Mouse (Mus musculus): Measurements from ENCODE around the gene Mdm2. TPM values are rescaled to one million over a fixed set of nuclear protein-coding genes. Genes with fewer than 3 reads are reported as not detected.
"Not testable (repeated sequence)": the region's sequence is repeated elsewhere in the genome, so short reads cannot be mapped to it uniquely, and the experiment has no call there.

Mdm2 gene
- polyA plus RNA-seq, 1 experiment from 2014 or later: 71.1 TPM

GRCm38 (mm10) chr10:117704314-117704963 is 6.1 kb downstream of the Mdm2 start:
- H3K36me3 ChIP-seq (ENCODE audit: control insufficient read depth, insufficient read depth): peaks cover 29% of the 10 kb centered on the region
- not testable (repeated sequence) for ATAC-seq

GRCm38 (mm10) chr10:117703506-117703905 is 7.1 kb downstream of the Mdm2 start:
- no peaks in the 10 kb centered on the region for H3K27me3 ChIP-seq (replicated peaks; ENCODE audit: control insufficient read depth, insufficient read depth, low read length)
- peaks cover 37% of the 10 kb centered on the region for H3K36me3 ChIP-seq (ENCODE audit: control insufficient read depth, insufficient read depth)
- no peaks in the 10 kb centered on the region for H3K9me3 ChIP-seq (ENCODE audit: control insufficient read depth, low read length)
- no peak overlapping the region for H3K4me3 ChIP-seq (replicated peaks; ENCODE audit: low read length)
- no peak overlapping the region for H3K4me2 ChIP-seq (ENCODE audit: low read length)
- no peak overlapping the region for H3K9ac ChIP-seq (replicated peaks; ENCODE audit: low read depth, low read length)
- ATAC-seq: no peak
- 98% methylated on average over 3 of the region's 3 CpGs for WGBS
- H3K27ac ChIP-seq (ENCODE audit: low read length): no peak overlapping the region
- no peaks in the 10 kb centered on the region; the same call in none of the 2 replicates for H3K4me1 ChIP-seq (replicated peaks; ENCODE audit: control insufficient read depth, insufficient read depth, low read length)

More at GRCm38 (mm10) chr10:117704314-117704963, 6.1 kb downstream of the Mdm2 start:
- not testable (repeated sequence) for H3K27ac ChIP-seq (ENCODE audit: low read length); H3K4me2 ChIP-seq (ENCODE audit: low read length); H3K9me3 ChIP-seq (ENCODE audit: control insufficient read depth, low read length); H3K9ac ChIP-seq (replicated peaks; ENCODE audit: low read depth, low read length); H3K4me3 ChIP-seq (replicated peaks; ENCODE audit: low read length); H3K4me1 ChIP-seq (replicated peaks; ENCODE audit: control insufficient read depth, insufficient read depth, low read length); H3K27me3 ChIP-seq (replicated peaks; ENCODE audit: control insufficient read depth, insufficient read depth, low read length)
- WGBS: 95% methylated on average over 6 of the region's 6 CpGs

- 97% methylated on average over 6 of the region's 6 CpGs for WGBS
- Histone ChIP-seq H3K4me3 (replicated peaks; ENCODE audit: low read length) (no peak overlapping the region), H3K27me3 (replicated peaks; ENCODE audit: control insufficient read depth, insufficient read depth, low read length) (no peaks in the 10 kb centered on the region), H3K4me1 (replicated peaks; ENCODE audit: control insufficient read depth, insufficient read depth, low read length) (no peaks in the 10 kb centered on the region; the same call in none of the 2 replicates), H3K36me3 (ENCODE audit: control insufficient read depth, insufficient read depth) (peaks cover 40% of the 10 kb centered on the region), H3K9ac (replicated peaks; ENCODE audit: low read depth, low read length) (no peak overlapping the region), H3K9me3 (ENCODE audit: control insufficient read depth, low read length) (no peaks in the 10 kb centered on the region), H3K4me2 (ENCODE audit: low read length) (no peak overlapping the region), H3K27ac (ENCODE audit: low read length) (no peak overlapping the region)
- ATAC-seq: no peak
Measured at GRCm38 (mm10) chr10:117702024-117702833, 8.3 kb downstream of the Mdm2 start.

- no peaks in the 10 kb centered on the region for H3K9me3 ChIP-seq (ENCODE audit: control insufficient read depth, low read length)
- H3K4me3 ChIP-seq (replicated peaks; ENCODE audit: low read length): no peak overlapping the region
- H3K4me2 ChIP-seq (ENCODE audit: low read length): no peak overlapping the region
- WGBS: 95% methylated on average over 6 of the region's 6 CpGs
- ATAC-seq: no peak
- no peak overlapping the region for H3K27ac ChIP-seq (ENCODE audit: low read length)
- H3K9ac ChIP-seq (replicated peaks; ENCODE audit: low read depth, low read length): no peak overlapping the region
- no peaks in the 10 kb centered on the region for H3K4me1 ChIP-seq (replicated peaks; ENCODE audit: control insufficient read depth, insufficient read depth, low read length)
- H3K27me3 ChIP-seq (replicated peaks; ENCODE audit: control insufficient read depth, insufficient read depth, low read length): no peaks in the 10 kb centered on the region
- H3K36me3 ChIP-seq (ENCODE audit: control insufficient read depth, insufficient read depth): peaks cover 47% of the 10 kb centered on the region
Measured at GRCm38 (mm10) chr10:117701034-117701829, 9.3 kb downstream of the Mdm2 start.

- H3K4me3 ChIP-seq (replicated peaks; ENCODE audit: low read length): no peak overlapping the region
- no peaks in the 10 kb centered on the region for H3K9me3 ChIP-seq (ENCODE audit: control insufficient read depth, low read length)
- H3K9ac ChIP-seq (replicated peaks; ENCODE audit: low read depth, low read length): no peak overlapping the region
- no peaks in the 10 kb centered on the region for H3K4me1 ChIP-seq (replicated peaks; ENCODE audit: control insufficient read depth, insufficient read depth, low read length)
- ATAC-seq: no peak
- H3K36me3 ChIP-seq (ENCODE audit: control insufficient read depth, insufficient read depth): peaks cover 54% of the 10 kb centered on the region
- H3K27me3 ChIP-seq (replicated peaks; ENCODE audit: control insufficient read depth, insufficient read depth, low read length): no peaks in the 10 kb centered on the region
- no peak overlapping the region for H3K27ac ChIP-seq (ENCODE audit: low read length)
- 96% methylated on average over 1 of the region's 1 CpGs for WGBS
- H3K4me2 ChIP-seq (ENCODE audit: low read length): no peak overlapping the region
Measured at GRCm38 (mm10) chr10:117700450-117700849, 10.1 kb downstream of the Mdm2 start.

- Histone ChIP-seq H3K9ac (replicated peaks; ENCODE audit: low read depth, low read length) (no peak overlapping the region), H3K27ac (ENCODE audit: low read length) (no peak overlapping the region), H3K9me3 (ENCODE audit: control insufficient read depth, low read length) (no peaks in the 10 kb centered on the region), H3K4me2 (ENCODE audit: low read length) (no peak overlapping the region), H3K4me3 (replicated peaks; ENCODE audit: low read length) (no peak overlapping the region), H3K36me3 (ENCODE audit: control insufficient read depth, insufficient read depth) (peaks cover 58% of the 10 kb centered on the region), H3K27me3 (replicated peaks; ENCODE audit: control insufficient read depth, insufficient read depth, low read length) (no peaks in the 10 kb centered on the region), H3K4me1 (replicated peaks; ENCODE audit: control insufficient read depth, insufficient read depth, low read length) (no peaks in the 10 kb centered on the region)
- WGBS: 96% methylated on average over 4 of the region's 4 CpGs
- no peak for ATAC-seq
Measured at GRCm38 (mm10) chr10:117699914-117700313, 10.6 kb downstream of the Mdm2 start.

GRCm38 (mm10) chr10:117698313-117699138 is 12.0 kb downstream of the Mdm2 start:
- WGBS: 97% methylated on average over 10 of the region's 10 CpGs
- Histone ChIP-seq H3K27ac (ENCODE audit: low read length) (no peak overlapping the region), H3K4me3 (replicated peaks; ENCODE audit: low read length) (no peak overlapping the region), H3K27me3 (replicated peaks; ENCODE audit: control insufficient read depth, insufficient read depth, low read length) (no peaks in the 10 kb centered on the region), H3K9me3 (ENCODE audit: control insufficient read depth, low read length) (no peaks in the 10 kb centered on the region), H3K4me1 (replicated peaks; ENCODE audit: control insufficient read depth, insufficient read depth, low read length) (no peaks in the 10 kb centered on the region), H3K9ac (replicated peaks; ENCODE audit: low read depth, low read length) (no peak overlapping the region), H3K36me3 (ENCODE audit: control insufficient read depth, insufficient read depth) (peaks cover 62% of the 10 kb centered on the region), H3K4me2 (ENCODE audit: low read length) (no peak overlapping the region)
- ATAC-seq: no peak

- 96% methylated on average over 3 of the region's 3 CpGs for whole genome bisulfite sequencing
- Histone ChIP-seq H3K27me3 (replicated peaks; ENCODE audit: control insufficient read depth, insufficient read depth, low read length) (no peaks in the 10 kb centered on the region), H3K9ac (replicated peaks; ENCODE audit: low read depth, low read length) (no peak overlapping the region), H3K27ac (ENCODE audit: low read length) (no peak overlapping the region), H3K4me2 (ENCODE audit: low read length) (no peak overlapping the region), H3K36me3 (ENCODE audit: control insufficient read depth, insufficient read depth) (peaks cover 59% of the 10 kb centered on the region), H3K4me3 (replicated peaks; ENCODE audit: low read length) (no peak overlapping the region), H3K9me3 (ENCODE audit: control insufficient read depth, low read length) (no peaks in the 10 kb centered on the region), H3K4me1 (replicated peaks; ENCODE audit: control insufficient read depth, insufficient read depth, low read length) (no peaks in the 10 kb centered on the region)
- no peak for ATAC-seq
Measured at GRCm38 (mm10) chr10:117697561-117698115, 12.9 kb downstream of the Mdm2 start.
